Mouse (Mus musculus): Measurements from ENCODE around the gene Tmem251. TPM values are rescaled to one million over a fixed set of nuclear protein-coding genes. Genes with fewer than 3 reads are reported as not detected.

Gene Tmem251
- total RNA-seq, 2 experiments from 2014 or later = 5.1 TPM

GRCm38 (mm10) chr12:102703441-102703840 lies 40.1 kb upstream of the Tmem251 start:
- peak overlapping the region; percentile 95 for H3K4me3 ChIP-seq
- TF ChIP-seq CTCF (conservative IDR thresholded peaks at IDR 0.05) = no peak
- no peak for DNase-seq (ENCODE audit: low spot score in 2 of 2)
- peak overlapping the region; percentile 95 for H3K27ac ChIP-seq

- DNase-seq (ENCODE audit: low spot score in 2 of 2) = no peak
- no peak for TF ChIP-seq CTCF (conservative IDR thresholded peaks at IDR 0.05)
- H3K27ac ChIP-seq = peak overlapping the region; percentile 95
- peak overlapping the region; percentile 95 for H3K4me3 ChIP-seq
Observed at GRCm38 (mm10) chr12:102703921-102704408, 39.6 kb upstream of the Tmem251 start.

GRCm38 (mm10) chr12:102704457-102705198 lies 38.9 kb upstream of the Tmem251 start, which contains the start of gene Itpk1:
Itpk1 (minus strand) TSS chr12:102704930.
- Histone ChIP-seq H3K4me3 (peak within 1 kb of the TSS; percentile 95), H3K27ac (peak within 1 kb of the TSS; percentile 95)
- no peak for TF ChIP-seq CTCF (conservative IDR thresholded peaks at IDR 0.05)
- peak in 1 of 2 experiments; percentile 63 for DNase-seq (ENCODE audit: low spot score in 2 of 2)

DNA sequence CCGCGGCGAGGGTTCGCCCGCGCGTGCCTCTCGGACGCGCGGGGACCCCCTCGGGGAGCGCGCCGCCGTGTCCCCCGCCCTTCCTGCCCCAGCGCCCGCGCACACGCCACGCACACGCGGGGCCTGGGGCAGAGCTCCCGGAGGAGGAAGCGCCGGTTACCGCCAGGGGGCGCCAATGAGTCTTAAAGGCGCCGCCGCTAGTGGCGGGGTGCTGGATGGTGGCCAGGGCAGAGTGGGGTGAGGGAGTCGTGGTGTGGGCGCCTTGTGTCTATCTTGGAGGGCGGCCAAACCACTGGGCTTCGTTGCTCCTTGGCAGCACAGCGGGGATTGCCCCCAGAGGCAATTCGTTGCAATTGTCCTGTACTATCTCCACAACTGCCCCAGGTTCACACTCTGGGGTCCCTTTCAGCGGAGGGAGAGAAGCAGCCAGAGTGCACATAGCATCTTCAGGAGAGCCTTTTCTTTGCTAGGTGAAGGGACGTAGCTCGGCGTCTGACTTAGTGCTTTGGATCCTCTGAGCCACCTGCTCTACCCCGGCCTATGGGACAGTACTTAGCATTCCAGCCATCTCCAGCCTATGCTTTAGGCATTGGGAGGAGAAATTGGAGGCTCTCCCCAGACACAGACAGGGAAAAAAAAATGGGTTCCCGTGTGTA lies 38.2 kb upstream of the Tmem251 start:
- H3K4me3 ChIP-seq = peak overlapping the region; percentile 55
- DNase-seq (ENCODE audit: low spot score in 2 of 2) = peak; percentile 84 to 94
- peak overlapping the region; percentile 90 for H3K27ac ChIP-seq
- peak; percentile 97 for TF ChIP-seq CTCF (conservative IDR thresholded peaks at IDR 0.05)

- TF ChIP-seq CTCF (conservative IDR thresholded peaks at IDR 0.05) = peak; percentile 43
- DNase-seq (ENCODE audit: low spot score in 2 of 2) = no peak
- H3K4me3 ChIP-seq = peak overlapping the region; percentile 55; the same call in 1 of the 2 replicates
- peak overlapping the region; percentile 90 for H3K27ac ChIP-seq
Observed at GRCm38 (mm10) chr12:102705906-102706640, 37.5 kb upstream of the Tmem251 start.

DNA sequence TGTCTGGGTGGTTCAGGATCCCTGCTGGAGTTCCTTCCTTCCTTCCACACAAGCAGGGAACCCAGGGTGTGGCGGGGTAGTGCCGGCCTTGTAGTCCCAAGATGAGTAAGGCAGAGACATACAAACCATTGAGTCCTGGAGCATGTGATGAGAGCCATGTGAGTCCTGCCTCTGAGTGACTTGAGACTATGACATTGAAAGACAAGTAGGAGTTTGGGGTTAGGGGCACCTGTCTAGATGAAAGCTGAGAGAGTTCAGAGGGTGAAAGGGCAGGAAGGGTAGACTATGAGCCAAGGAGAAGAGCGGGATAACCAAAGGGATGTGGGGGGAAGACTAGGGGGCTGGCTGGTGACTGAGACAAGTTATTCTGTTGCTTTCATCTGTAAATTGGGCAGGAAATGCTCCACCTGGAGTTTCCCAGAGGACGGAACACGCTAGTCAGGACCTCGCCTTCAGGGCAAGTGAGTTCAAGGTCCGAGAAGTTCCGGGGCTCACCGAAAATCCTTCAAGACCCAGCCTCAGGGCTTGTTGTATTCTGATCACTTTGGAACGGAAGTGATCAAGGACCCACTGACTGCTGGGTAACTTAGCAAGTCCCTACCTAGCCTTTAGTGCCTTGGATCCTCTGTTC lies 36.6 kb upstream of the Tmem251 start:
- DNase-seq (ENCODE audit: low spot score in 2 of 2) = no peak
- Histone ChIP-seq H3K4me3 (no peak overlapping the region), H3K27ac (no peak overlapping the region)
- TF ChIP-seq CTCF (conservative IDR thresholded peaks at IDR 0.05) = no peak

DNA sequence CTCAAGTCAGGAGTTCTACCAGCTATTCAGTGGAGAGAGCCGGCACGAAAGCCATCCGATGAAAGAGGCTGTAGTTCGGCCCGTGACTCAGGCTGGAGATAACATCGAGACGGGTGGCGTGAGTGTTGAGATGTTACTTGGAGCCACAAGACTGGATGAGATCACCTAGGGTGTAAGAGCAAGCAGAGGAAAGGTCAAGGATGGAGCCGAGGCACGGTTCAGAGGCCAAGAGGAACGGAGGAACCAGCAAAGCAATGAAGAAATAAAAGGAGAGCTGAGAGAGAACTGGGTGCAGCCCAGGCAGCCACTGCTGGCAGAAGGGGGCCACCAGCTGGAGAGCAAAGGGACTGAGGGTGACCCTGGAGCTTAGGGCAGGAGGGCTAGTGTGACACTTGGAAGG lies 35.3 kb upstream of the Tmem251 start:
- H3K4me3 ChIP-seq = no peak overlapping the region
- H3K27ac ChIP-seq = no peak overlapping the region
- DNase-seq (ENCODE audit: low spot score in 2 of 2) = no peak
- TF ChIP-seq CTCF (conservative IDR thresholded peaks at IDR 0.05) = peak; percentile 64

GRCm38 (mm10) chr12:102709896-102710295 lies 33.7 kb upstream of the Tmem251 start:
- no peak overlapping the region for H3K27ac ChIP-seq
- H3K4me3 ChIP-seq = no peak overlapping the region
- DNase-seq (ENCODE audit: low spot score in 2 of 2) = no peak
- no peak for TF ChIP-seq CTCF (conservative IDR thresholded peaks at IDR 0.05)

GRCm38 (mm10) chr12:102710851-102711375 lies 32.6 kb upstream of the Tmem251 start:
- no peak for TF ChIP-seq CTCF (conservative IDR thresholded peaks at IDR 0.05)
- H3K27ac ChIP-seq = no peak overlapping the region
- no peak for DNase-seq (ENCODE audit: low spot score in 2 of 2)

GRCm38 (mm10) chr12:102713153-102713865 lies 30.3 kb upstream of the Tmem251 start:
- Histone ChIP-seq H3K27ac (no peak overlapping the region), H3K4me3 (no peak overlapping the region)
- no peak for DNase-seq (ENCODE audit: low spot score in 2 of 2)
- no peak for TF ChIP-seq CTCF (conservative IDR thresholded peaks at IDR 0.05)

More at GRCm38 (mm10) chr12:102710851-102711375, 32.6 kb upstream of the Tmem251 start:
- H3K4me3 ChIP-seq = no peak overlapping the region

GRCm38 (mm10) chr12:102714116-102714515 lies 29.4 kb upstream of the Tmem251 start:
- no peak for TF ChIP-seq CTCF (conservative IDR thresholded peaks at IDR 0.05)

More at GRCm38 (mm10) chr12:102714116-102714515, 29.4 kb upstream of the Tmem251 start:
- Histone ChIP-seq H3K4me3 (no peak overlapping the region), H3K27ac (no peak overlapping the region)
- DNase-seq (ENCODE audit: low spot score in 2 of 2) = no peak

All from layer of hippocampus, adult 2 months (tissue).